Mouse (Mus musculus) forebrain, embryonic 14.5 days (tissue): ENCODE measurements around the gene Olfr519. TPM values are rescaled to one million over a fixed set of nuclear protein-coding genes. Genes with fewer than 3 reads are reported as not detected.

Experiments used
- ATAC-seq: fragments of 200-750 bp; cut with Nextera tagmentation; 2 replicates; pipeline ENCODE4 v1.8.0; 2017; ENCODE audit warnings: mild to moderate bottlenecking, moderate library complexity
- DNase-seq: peaks from one replicate; pipeline ENCODE4 v3.0.0-alpha.2; 2015; ENCODE audit warnings: low spot score
- H3K27ac ChIP-seq: fragments of 300-500 bp; sonication (generic); 2 replicates; pipeline ENCODE4 v1.5.1; 2014; ENCODE audit warnings: low read depth, mild to moderate bottlenecking, control low read depth, low read length, moderate library complexity
- H3K27me3 ChIP-seq: fragments of 300-500 bp; sonication (generic); replicated peaks from 2 replicates; pipeline ENCODE4 v1.6.1; 2014; ENCODE audit warnings: low read length, control low read depth, mixed read lengths; ENCODE audit not compliant: control insufficient read depth, insufficient read depth
- H3K36me3 ChIP-seq: fragments of 300-500 bp; sonication (generic); 2 replicates; pipeline ENCODE4 v1.6.1; 2014; ENCODE audit warnings: low read length, control low read depth; ENCODE audit not compliant: control insufficient read depth, insufficient read depth
- H3K4me1 ChIP-seq: fragments of 300-500 bp; sonication (generic); 2 replicates; pipeline ENCODE4 v1.6.1; 2014; ENCODE audit warnings: antibody characterized with exemption, low read length, control low read depth; ENCODE audit not compliant: control insufficient read depth, insufficient read depth
- H3K4me2 ChIP-seq: fragments of 300-500 bp; sonication (generic); 2 replicates; pipeline ENCODE4 v1.6.1; 2014; ENCODE audit warnings: mild to moderate bottlenecking, control low read depth, low read length
- H3K4me3 ChIP-seq: fragments of 300-500 bp; sonication (generic); 2 replicates; pipeline ENCODE4 v1.5.1; 2014; ENCODE audit warnings: low read depth, low read length, control low read depth
- H3K9ac ChIP-seq: fragments of 300-500 bp; sonication (generic); 2 replicates; pipeline ENCODE4 v1.6.1; 2014; ENCODE audit warnings: mild to moderate bottlenecking, low read length, control low read depth, moderate library complexity
- H3K9me3 ChIP-seq: fragments of 300-500 bp; sonication (generic); replicated peaks from 2 replicates; pipeline ENCODE4 v1.6.1; 2016; ENCODE audit warnings: low read length, control low read depth, mixed read lengths; ENCODE audit not compliant: control insufficient read depth
- WGBS: fragments of 180-500 bp; shearing (Covaris S2); extraction: QIAGEN DNeasy Blood & Tissue Kit; methylation state at CpG from one replicate; pipeline ENCODE4 v1.1.7; 2014; 5-methylcytosine and 5-hydroxymethylcytosine counted together
- polyA plus RNA-seq: library from polyadenylated mRNA; unstranded; fragments of >200 nt; fragmentation: Nextera tagmentation; extraction: Ambion mirVana; gene quantifications from 2 replicates; pipeline ENCODE4 v1.2.1, GENCODE M21; 2014

The Olfr519 gene
- polyA plus RNA-seq, 1 experiment from 2014 or later: not detected

DNA sequence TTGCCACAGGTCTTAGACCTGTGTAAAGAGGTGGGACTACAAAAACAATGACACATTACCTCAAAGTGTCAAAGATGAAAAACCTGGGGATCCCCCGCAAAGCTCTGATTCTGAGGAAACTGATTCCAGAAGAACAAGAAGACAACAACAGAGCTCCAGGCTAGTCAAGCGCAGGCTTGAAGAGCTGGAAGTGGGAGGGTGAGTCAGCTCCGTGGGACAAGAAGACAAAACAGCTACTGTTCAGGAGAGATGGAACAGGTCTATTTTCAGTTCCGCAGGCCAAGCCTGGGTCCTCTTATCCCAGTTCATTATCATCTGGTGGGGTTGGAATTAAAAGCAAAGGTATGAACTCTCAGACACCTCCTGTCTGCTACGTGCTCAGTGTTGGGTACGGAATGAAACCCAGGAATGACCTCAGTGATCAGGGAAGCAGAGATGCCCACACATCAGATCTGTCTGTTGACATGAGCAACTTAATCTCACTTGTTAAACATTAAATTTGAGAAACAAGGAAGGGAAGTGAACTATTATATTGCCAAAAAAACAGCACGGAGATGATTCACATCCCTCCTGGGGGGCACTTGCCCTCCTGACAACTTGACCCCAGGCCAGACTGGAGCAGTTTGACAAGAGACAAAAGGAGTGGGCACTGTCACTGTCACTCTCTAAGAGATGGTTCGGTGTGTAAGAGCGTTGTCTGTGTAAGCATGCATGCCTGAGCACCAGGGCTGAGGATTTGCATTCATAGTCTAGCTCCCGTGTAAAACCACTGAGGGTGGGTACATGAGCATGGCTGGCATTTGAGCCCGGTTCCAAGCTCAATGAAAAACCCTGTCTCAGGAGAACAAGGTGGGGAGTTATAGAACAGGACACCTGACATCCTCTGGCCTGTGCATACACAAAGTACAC lies 34.3 kb upstream of the Olfr519 start:
- WGBS: 85% methylated on average over 11 of the region's 11 CpGs
- Histone ChIP-seq H3K4me2 (no peak overlapping the region), H3K27ac (no peak overlapping the region), H3K9me3 (no peaks in the 10 kb centered on the region), H3K27me3 (no peaks in the 10 kb centered on the region), H3K4me3 (no peak overlapping the region), H3K9ac (no peak overlapping the region), H3K4me1 (no peaks in the 10 kb centered on the region), H3K36me3 (no peaks in the 10 kb centered on the region)
- DNase-seq: no peak
- ATAC-seq: no peak

GRCm38 (mm10) chr7:108927043-108927442 lies 32.8 kb upstream of the Olfr519 start:
- no peak for ATAC-seq

GRCm38 (mm10) chr7:108903969-108904368 lies 9.7 kb upstream of the Olfr519 start:
- WGBS: 90% methylated on average over 2 of the region's 2 CpGs
- H3K27me3 ChIP-seq: no peaks in the 10 kb centered on the region
- H3K9me3 ChIP-seq: no peaks in the 10 kb centered on the region
- ATAC-seq (no peak), DNase-seq (no peak)
- no peak overlapping the region for H3K4me3 ChIP-seq
- no peak overlapping the region for H3K9ac ChIP-seq
- H3K4me2 ChIP-seq: no peak overlapping the region
- H3K27ac ChIP-seq: no peak overlapping the region
- no peaks in the 10 kb centered on the region for H3K36me3 ChIP-seq
- H3K4me1 ChIP-seq: no peaks in the 10 kb centered on the region

More at GRCm38 (mm10) chr7:108927043-108927442, 32.8 kb upstream of the Olfr519 start:
- no peak overlapping the region for H3K27ac ChIP-seq
- no peaks in the 10 kb centered on the region for H3K9me3 ChIP-seq
- no peak overlapping the region for H3K4me2 ChIP-seq
- no peak overlapping the region for H3K4me3 ChIP-seq
- no peaks in the 10 kb centered on the region for H3K36me3 ChIP-seq
- no peaks in the 10 kb centered on the region for H3K4me1 ChIP-seq
- no peaks in the 10 kb centered on the region for H3K27me3 ChIP-seq
- DNase-seq: no peak
- H3K9ac ChIP-seq: no peak overlapping the region
- WGBS: 71% methylated on average over 4 of the region's 4 CpGs

DNA sequence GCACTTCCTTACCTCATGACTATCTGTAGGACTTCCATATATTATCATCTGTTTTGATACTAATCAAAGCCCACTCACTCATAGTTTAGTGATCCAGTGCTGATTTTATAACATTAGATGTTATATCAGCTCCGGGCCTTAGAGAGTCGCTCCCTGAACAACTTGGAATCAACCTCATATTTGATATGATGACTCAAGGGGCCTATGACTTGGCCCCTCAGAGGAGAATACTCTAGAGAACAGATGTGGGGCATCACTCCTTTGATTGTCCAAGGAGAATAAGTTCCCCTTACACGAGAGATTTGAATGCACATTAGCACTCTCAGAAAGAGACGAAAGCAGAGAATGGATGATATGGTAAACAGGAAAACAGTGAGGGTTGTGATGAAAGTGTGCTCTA lies 9.3 kb downstream of the Olfr519 start, which contains the start of gene Olfr518:
TSS of gene Olfr518 (minus strand) at position 101 of the 400 bp plus-strand sequence.
- 84% methylated on average over 4 of the region's 4 CpGs for WGBS

GRCm38 (mm10) chr7:108872279-108872678 lies 21.9 kb downstream of the Olfr519 start, which contains the start of gene Olfr517:
Gene Olfr517 (minus strand): TSS chr7:108872379.
- H3K27me3 ChIP-seq: no peaks in the 10 kb centered on the region
- H3K4me1 ChIP-seq: no peaks in the 10 kb centered on the region
- no peak within 1 kb of the TSS for H3K9ac ChIP-seq
- no peak within 1 kb of the TSS for H3K4me2 ChIP-seq
- no peaks in the 10 kb centered on the region for H3K9me3 ChIP-seq
- no peaks in the 10 kb centered on the region for H3K36me3 ChIP-seq
- no peak within 1 kb of the TSS for H3K4me3 ChIP-seq
- WGBS: 67% methylated on average over 2 of the region's 2 CpGs
- DNase-seq (no peak), ATAC-seq (no peak)
- H3K27ac ChIP-seq: no peak within 1 kb of the TSS

More for the DNA sequence above, 9.3 kb downstream of the Olfr519 start, which contains the start of gene Olfr518:
- no peaks in the 10 kb centered on the region for H3K36me3 ChIP-seq
- H3K4me3 ChIP-seq: no peak within 1 kb of the TSS
- DNase-seq: no peak
- no peak for ATAC-seq
- no peaks in the 10 kb centered on the region for H3K9me3 ChIP-seq
- no peaks in the 10 kb centered on the region for H3K4me1 ChIP-seq
- no peak within 1 kb of the TSS for H3K4me2 ChIP-seq
- H3K27me3 ChIP-seq: no peaks in the 10 kb centered on the region
- no peak within 1 kb of the TSS for H3K27ac ChIP-seq
- no peak within 1 kb of the TSS for H3K9ac ChIP-seq

- no peak within 1 kb of the TSS for H3K27ac ChIP-seq
- DNase-seq (no peak), ATAC-seq (no peak)
- no peaks in the 10 kb centered on the region for H3K4me1 ChIP-seq
- no peaks in the 10 kb centered on the region for H3K27me3 ChIP-seq
- H3K4me3 ChIP-seq: no peak within 1 kb of the TSS
- no peak within 1 kb of the TSS for H3K4me2 ChIP-seq
- no peaks in the 10 kb centered on the region for H3K9me3 ChIP-seq
- H3K36me3 ChIP-seq: no peaks in the 10 kb centered on the region
- WGBS: 96% methylated on average over 2 of the region's 2 CpGs
- H3K9ac ChIP-seq: no peak within 1 kb of the TSS
These were observed 43.8 kb downstream of the Olfr519 start, which contains the start of gene Olfr516 for GRCm38 (mm10) chr7:108850429-108850828. Gene Olfr516 (minus strand): TSS chr7:108850529.

Other genes starting within 250 kb of the Olfr519 start
- not detected in 2 replicates for gene Olfr509, start 242.5 kb downstream of the Olfr519 start, polyA plus RNA-seq
- not detected in 2 replicates for gene Olfr510, start 228.0 kb downstream of the Olfr519 start, polyA plus RNA-seq
- not detected in 2 replicates for gene Olfr512, start 181.1 kb downstream of the Olfr519 start, polyA plus RNA-seq
- gene Olfr513, start 143.4 kb downstream of the Olfr519 start, polyA plus RNA-seq: not detected in 2 replicates
- gene Olfr514, start 68.4 kb downstream of the Olfr519 start, polyA plus RNA-seq: not detected in 2 replicates
- not detected in 2 replicates for gene Olfr516, start 43.9 kb downstream of the Olfr519 start, polyA plus RNA-seq
- gene Olfr517, start 22.0 kb downstream of the Olfr519 start, polyA plus RNA-seq: not detected in 2 replicates
- gene Olfr518, start 9.4 kb downstream of the Olfr519 start, polyA plus RNA-seq: not detected in 2 replicates
- gene Nlrp10, start 35.8 kb upstream of the Olfr519 start, polyA plus RNA-seq: not detected in 2 replicates
- gene Eif3f, start 40.0 kb upstream of the Olfr519 start, polyA plus RNA-seq: 70.8 and 91.0 TPM in 2 replicates
- gene Tub, start 55.9 kb upstream of the Olfr519 start, polyA plus RNA-seq: 28.6 and 35.1 TPM in 2 replicates
- gene Ric3, start 188.9 kb upstream of the Olfr519 start, polyA plus RNA-seq: 27.2 and 29.1 TPM in 2 replicates